Mouse (Mus musculus) myocyte (in vitro differentiated cells): Measurements from ENCODE around the gene Pecam1.

Experiments used
- CEBPB ChIP-seq: IDR thresholded peaks from 2 replicates; pipeline ENCODE4 v1.6.1; 2011; ENCODE audit warnings: mild to moderate bottlenecking, moderate library complexity; ENCODE audit not compliant: poor library complexity, insufficient read depth, severe bottlenecking
- E2F4 ChIP-seq: IDR thresholded peaks from one replicate; pipeline ENCODE4 v1.6.1; 2011; ENCODE audit warnings: mild to moderate bottlenecking, control low read depth, moderate library complexity; ENCODE audit not compliant: insufficient read depth
- MAX ChIP-seq: IDR thresholded peaks from one replicate; pipeline ENCODE4 v1.6.1; 2011; ENCODE audit warnings: low read depth, mild to moderate bottlenecking, control low read depth
- POLR2A ChIP-seq: IDR thresholded peaks from one replicate; pipeline ENCODE4 v1.6.1; 2011; ENCODE audit warnings: low read depth, mild to moderate bottlenecking, control low read depth, moderate library complexity; ENCODE audit not compliant: insufficient read length
- POLR2AphosphoS2 ChIP-seq: IDR thresholded peaks from one replicate; pipeline ENCODE4 v1.6.1; 2011; ENCODE audit warnings: low read depth, control low read depth; ENCODE audit not compliant: insufficient read length
- SRF ChIP-seq: IDR thresholded peaks from one replicate; pipeline ENCODE4 v1.6.1; 2011; ENCODE audit warnings: low read depth; ENCODE audit not compliant: control insufficient read depth, insufficient read length
- TCF12 ChIP-seq: IDR thresholded peaks from one replicate; pipeline ENCODE4 v1.6.1; 2011; ENCODE audit warnings: mild to moderate bottlenecking, control low read depth; ENCODE audit not compliant: poor library complexity, insufficient read depth, severe bottlenecking
- TCF3 ChIP-seq: IDR thresholded peaks from one replicate; pipeline ENCODE4 v1.6.1; 2011; ENCODE audit warnings: low read depth, control low read depth; ENCODE audit not compliant: insufficient read length
- USF1 ChIP-seq: IDR thresholded peaks from one replicate; pipeline ENCODE4 v1.6.1; 2011; ENCODE audit warnings: low read depth, mild to moderate bottlenecking, control low read depth, moderate library complexity

GRCm38 (mm10) chr11:106622056-106622455 lies 128.4 kb downstream of the Pecam1 start:
- TF ChIP-seq POLR2A (no peak), MAX (no peak), TCF12 (no peak), USF1 (no peak), POLR2AphosphoS2 (no peak), CEBPB (no peak), E2F4 (no peak), TCF3 (no peak), SRF (no peak)
